Mouse (Mus musculus) MEL-GATA-1-ER (cell line): ENCODE measurements at regions not wholly inside any gene's neighbourhood (a gene's known extent, or its start where the extent isn't known, plus 50 kb on each side); places are given as distances from the start of the nearest gene placed in this dataset.
"Not testable (repeated sequence)": the region's sequence is repeated elsewhere in the genome, so short reads cannot be mapped to it uniquely, and the experiment has no call there.

ENCODE experiments used
- DNase-seq: peaks from one replicate; pipeline ENCODE4 v3.0.0-alpha.2; 2012; ENCODE audit warnings: low read depth; ENCODE audit errors: extremely low read depth

DNA sequence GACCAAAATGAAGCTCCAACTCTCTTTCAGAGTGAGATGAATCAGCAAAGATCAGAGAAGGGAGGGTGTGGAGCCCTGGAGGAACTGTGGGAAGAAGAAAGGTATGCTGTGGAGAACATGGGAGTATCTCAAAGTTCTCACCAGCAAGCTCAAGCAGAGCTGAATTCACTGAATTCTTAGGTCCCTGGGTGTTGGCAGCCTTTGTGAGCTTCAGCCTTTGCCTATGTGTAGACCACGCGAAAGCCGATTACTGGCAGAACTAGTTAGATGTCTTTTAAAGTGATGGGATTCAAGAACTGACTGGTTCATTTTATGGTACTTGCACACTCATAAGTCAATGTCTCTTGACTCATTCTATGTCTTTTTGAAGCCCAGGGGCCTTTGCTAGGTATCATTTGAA, 491.2 kb upstream of the Hsf2 start:
- DNase-seq: no peak

DNA sequence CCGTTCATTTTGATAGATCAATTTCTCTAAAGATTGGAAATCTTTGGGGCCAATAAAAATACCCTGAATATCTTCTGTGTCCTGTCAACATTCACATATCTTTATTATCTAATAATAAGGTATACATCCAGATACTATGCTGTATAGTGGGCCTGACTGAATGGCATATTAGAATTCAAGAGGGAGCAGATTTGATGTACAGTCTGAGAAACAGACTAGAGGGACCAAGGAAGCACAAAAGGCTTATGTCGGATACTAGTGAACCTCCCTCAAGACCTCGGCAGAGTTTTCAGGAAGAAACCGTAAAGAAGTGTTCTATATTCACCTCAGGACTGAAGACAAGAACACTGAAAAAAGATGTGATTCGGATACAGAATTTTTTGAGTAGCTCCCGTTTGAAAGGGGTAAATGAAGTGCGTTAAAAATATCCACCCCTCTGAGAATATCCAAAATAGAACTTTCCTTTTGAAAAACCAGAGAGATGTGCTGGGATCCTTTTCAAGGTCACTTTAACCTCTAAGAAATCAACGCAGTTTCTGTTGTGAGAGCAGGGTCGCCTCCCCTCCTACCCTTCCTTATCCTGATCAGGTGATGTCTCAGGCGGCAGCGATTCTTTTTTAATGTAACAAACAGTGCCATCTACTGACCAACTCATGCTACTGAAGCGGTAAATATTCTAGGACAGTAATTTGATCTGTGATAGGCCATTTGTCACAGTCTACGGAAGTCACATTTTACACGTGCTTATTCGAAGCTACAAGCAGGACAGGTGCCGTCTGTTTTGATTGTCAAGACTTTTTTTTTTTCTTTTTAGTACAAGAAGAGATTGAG, 485.1 kb upstream of the Hsf2 start:
- DNase-seq: no peak

DNA sequence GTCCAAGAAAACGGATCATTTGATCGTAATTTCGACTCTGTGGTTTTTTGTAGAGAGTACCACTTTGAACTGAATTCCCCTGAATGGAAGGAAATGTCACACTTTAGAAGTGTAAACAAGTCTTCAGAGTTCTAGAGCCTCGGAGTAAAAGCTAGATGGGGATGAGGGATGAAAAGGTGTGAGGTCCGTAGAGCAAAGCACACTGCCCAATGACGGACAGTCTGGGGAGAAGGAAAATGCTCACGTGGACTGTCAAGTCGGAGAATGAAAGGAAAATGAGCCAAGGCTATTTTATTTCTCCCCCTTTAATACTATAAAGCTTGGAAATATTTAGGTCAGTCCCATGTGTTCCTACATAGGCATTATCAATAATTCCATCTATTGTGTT, 484.5 kb upstream of the Hsf2 start:
- DNase-seq: no peak

DNA sequence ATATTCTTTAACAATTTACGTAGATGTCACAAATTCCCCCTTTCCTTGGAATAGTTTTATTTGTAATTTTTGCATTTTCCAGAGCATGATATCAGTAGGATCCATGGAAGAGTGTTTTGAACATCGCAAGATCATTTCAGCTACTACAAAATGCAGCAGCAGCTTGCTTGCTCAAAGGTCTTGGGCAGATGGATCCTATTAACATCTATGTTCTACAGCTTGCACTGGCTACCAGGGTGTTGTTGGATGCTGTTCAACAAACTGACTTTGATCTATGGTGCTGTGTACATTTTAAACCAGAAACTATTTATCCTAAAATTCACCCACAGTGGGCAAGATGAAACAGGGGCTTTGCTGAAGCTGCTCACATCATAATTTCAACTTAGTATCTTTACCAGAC, 448.5 kb upstream of the Hsf2 start:
- no peak for DNase-seq

DNA sequence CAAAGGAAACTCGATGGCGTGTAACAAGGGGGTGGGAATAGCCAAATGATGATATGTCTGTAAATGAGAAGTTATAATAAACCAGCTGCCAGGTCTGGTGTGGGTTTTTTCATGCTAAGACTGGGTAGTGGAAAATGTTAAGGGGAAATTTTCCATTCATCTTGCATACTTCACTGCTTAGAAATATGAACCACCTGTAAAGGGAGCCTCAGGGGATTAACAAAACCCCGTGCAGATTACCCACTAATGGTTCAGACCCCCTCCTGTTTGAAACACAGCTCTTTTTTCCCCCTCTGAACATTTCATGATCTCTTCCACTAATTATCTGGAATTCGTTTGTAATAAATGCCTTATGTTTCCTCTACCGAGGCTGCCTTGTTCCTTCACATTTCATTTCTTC, 446.0 kb upstream of the Hsf2 start:
- no peak for DNase-seq

DNA sequence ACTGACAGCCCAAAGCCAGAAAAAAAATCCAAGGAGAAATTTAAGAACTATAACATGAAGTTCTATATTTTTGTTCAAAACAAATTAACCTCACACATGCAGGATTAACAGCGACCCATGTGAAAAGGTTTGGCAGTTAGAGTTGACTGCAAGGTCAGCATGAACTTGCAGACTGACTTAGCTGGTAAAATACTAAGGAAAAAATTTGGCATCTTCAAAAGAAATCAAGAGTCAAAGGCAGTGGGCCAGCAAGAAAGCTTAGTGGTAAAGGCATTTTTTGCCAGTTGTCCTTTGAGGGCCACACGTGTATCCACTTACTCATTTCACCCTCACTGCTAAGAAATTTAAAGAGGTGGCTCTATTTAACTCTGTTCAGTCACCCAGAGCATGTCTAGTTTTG, 440.2 kb upstream of the Hsf2 start:
- DNase-seq: no peak

DNA sequence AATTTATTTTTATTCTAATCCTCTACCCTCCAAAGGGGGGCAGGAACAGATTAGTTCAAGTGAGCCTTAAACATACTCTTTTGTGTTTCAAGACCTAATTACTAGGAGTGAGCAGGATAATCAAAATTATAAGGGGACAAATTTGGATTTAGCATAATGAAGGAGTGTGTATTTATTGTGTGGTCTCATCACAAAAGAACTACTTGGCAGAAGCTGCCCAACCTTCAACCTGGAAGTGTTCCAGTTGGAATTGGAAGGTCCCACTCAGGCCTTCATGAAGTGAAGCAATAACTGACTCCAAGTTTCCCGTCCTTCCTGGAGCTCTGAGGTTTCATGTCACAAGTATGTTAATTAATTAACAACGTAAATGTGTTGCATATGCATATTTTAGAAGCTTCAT, 439.3 kb upstream of the Hsf2 start:
- no peak for DNase-seq

DNA sequence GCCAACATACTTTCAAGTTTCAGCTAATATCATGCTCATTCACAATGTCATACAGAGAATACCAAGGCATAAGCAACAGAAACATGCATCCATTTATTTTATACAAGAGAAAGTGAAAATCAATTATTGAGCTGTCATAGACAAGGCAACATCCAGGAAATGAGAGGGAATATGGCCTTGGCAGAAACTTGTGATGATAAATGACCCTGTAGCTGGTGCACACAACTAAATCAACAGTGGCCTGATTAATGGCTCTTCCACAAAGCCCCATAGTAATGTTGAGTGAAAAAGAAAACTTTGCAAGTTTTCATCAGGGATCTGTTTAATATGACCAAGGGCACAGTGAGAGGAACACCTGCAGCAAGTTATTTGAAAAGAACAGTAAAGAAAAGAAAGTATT, 438.5 kb upstream of the Hsf2 start:
- DNase-seq: no peak

DNA sequence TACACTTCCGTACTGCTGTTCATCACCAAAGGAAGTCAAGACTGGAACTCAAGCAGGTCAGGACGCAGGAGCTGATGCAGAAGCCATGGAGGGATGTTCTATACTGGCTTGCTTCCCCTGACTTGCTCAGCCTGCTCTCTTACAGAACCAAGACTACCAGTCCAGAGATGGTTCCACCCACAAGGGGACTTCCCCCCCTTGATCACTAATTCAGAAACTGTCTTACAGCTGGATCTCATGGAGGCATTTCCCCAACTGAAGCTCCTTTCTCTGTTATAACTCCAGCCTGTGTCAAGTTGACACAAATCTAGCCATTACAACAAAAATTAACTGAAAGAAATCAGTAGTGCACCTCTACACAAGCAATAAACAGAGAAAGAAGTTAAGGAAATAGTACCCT, 432.8 kb upstream of the Hsf2 start:
- DNase-seq: not testable (repeated sequence)

DNA sequence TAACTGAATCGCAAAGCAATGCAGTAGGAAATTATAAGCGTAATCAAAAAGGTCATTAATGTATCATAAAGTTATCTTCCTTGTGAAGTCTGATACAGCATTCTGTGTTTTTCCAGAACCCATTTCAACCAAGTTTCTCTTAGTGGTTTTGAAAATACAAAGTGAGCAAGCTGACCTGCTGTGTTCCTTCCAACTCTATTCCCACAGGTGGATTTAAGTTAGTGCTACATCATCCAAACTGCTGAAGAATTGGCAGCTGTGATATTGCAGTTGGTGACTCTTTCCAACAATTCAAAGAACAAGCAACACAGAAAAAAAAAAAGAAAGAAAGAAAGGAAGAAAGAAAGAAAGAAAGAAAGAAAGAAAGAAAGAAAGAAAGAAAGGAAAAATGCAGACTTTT, 396.1 kb upstream of the Hsf2 start:
- DNase-seq: no peak

DNA sequence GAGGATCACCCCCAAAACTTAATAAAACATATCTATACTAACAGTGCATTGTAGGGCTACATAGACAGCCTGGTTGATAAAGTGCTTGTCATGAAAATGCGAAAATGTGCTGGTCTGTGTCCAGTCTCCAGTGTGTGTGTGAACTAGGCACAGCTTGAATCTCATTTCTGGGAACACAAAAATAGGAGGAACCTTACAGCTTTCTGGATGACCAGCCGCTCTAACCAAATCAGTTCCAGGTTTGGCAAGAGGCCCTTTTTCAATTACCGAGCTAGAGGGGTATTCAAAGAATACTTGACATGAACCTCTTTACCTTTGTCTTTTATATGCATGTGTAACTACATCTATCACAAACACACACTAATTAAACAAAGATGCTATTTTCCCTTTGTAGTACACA, 390.3 kb upstream of the Hsf2 start:
- DNase-seq: no peak

DNA sequence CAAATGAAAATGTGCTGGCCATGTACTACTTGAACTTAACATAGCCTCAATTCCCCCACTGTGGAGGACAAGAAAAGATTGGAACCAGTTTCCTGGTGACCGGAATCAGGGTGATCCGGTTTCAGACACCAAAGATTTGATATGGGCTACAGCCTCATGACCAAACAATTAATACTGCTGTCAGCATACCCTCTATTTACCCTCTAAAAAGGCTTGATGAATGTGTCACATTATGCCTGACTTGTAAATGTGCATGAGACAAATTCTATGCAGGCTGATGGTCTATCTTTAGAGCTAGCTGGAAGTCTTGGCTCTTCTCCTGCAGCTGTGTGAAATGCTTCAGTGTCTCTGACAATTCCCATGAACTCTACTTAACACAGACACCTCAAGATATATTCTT, 372.8 kb upstream of the Hsf2 start:
- DNase-seq: no peak

DNA sequence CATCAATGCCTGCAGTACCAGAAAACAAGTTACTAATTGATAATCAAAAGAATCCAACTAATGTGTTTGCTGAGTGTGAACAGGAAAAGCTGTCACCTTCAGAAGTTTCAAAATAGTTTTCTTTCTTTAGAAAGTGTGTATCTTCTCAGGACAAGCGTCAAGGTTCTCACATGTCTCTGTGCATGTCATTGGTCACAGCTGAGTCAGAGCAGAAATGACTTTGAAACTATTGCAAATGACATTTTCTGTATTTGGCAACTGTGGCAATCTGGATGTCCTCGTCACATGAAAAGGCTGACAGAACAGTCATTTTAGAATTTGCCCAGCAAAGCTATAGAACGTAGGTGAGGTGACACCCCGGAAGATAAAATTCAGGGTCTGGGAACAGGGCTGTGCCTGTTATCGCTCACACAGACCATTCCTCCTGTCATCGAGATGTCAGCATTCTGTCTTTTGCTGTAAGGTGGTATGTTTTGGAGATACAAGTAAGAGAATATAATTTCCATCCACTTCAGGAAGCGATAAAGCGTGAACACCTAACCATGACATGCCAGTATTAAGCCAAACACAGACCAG, 371.4 kb upstream of the Hsf2 start:
- no peak for DNase-seq

DNA sequence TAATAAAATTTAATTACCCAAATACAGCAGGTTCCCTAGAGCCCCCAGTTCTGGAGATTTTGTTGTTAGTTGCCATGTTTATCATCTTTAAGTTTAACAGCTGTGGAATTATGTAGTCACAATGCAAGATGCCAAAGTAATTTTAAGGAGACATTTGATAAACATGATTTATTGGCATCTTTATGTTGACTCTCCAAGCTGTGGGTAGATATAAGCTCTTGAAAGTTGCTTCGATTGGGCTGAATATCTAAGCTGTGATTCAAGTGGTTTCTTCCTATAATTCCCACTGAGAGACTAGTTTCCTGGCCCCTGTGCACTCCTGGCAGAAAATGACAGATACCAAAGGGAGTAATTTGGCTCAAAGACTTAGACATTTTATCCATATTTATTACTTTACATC, 364.7 kb upstream of the Hsf2 start:
- no peak for DNase-seq

DNA sequence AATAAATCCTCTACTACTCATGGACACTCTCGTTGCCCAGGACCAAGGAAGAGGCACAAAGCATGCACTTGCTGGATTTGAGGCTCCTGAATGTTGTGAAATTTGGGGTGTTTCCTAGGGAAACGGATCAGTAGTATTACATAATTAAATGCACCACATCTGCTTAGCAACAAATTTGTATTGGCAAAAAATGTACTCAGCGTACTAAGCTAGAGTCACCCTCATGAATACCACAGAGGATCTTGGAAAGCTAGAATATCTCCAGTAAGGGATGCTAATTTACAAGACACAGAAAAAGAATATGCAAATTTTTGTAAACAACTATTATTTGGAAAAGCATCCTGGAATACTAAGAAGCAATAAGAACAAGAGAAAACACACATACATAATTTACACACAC, 359.0 kb upstream of the Hsf2 start:
- DNase-seq: no peak

DNA sequence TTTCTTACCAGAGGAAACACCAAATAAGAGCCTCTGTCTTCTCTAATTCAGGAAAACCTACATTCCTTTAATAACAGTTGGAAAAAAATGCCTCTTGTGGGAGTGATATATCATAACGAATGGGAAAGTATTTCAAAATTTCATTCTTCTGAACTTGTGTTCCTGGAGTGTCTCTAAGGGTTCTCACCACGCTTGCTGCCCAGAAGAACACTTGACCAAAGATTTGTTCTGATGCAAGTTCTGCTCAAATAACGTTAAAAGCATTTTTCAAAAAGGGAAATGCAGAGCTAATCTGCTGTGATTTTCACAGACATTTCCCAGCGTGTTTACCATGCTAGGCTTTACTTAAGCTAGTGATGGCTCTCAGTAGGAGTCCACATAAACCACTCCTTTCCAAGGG, 329.8 kb upstream of the Hsf2 start:
- no peak for DNase-seq

DNA sequence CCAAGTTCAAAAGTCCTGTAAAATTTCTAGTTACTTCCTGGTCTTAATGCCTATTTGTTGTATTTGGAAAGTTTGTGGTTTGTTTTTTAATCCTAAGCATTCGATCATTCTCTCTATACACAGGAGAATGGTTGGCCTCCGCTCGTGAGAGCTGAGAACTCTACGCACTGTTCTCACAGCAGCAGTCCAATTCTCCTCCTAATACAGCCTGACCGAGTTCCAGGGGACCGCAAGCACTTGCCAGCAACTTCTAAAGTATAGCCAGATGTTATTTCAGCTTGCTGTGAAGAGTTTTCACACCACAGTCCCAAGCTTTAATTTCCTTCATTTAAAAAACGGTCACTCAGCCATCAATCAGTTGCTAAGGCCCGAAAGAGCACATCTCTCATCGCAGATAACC, 329.3 kb upstream of the Hsf2 start:
- no peak for DNase-seq

DNA sequence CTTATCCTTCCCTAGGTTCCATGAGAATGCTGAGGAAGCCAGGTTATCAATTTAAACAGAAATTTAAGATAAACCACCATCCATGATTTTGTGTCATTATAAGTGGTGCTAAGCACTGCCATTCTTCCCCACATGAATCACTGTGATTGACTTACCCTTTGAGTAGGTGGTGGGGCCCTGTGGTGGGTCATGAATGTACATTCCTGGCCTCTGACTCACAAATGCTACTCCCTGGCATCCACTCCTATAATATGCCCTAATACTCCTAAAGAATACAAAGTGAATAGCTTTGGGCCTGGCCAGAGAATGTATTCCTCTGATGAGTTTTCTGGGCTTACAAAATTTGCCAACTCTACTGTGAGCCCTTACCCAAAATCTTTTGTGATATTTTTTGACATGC, 325.6 kb upstream of the Hsf2 start:
- DNase-seq: no peak

DNA sequence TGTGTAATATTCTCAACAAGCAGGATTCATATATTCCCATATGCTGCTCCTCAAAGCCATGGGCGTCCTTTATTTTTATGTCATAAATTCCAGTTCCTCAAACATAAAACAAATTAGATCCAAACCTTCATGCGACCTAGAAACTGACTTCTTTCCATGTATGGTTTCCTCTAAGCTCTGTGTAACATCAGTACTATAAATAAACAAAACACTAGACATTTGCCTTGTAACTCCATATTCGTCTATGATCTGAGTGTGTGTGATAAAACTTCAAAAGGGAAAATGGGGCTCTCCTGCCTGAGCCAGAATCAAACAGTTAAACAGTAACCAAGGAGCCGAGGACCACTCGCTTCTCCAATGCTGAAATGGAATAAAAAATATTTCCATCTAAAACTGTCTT, 322.8 kb upstream of the Hsf2 start:
- DNase-seq: no peak

DNA sequence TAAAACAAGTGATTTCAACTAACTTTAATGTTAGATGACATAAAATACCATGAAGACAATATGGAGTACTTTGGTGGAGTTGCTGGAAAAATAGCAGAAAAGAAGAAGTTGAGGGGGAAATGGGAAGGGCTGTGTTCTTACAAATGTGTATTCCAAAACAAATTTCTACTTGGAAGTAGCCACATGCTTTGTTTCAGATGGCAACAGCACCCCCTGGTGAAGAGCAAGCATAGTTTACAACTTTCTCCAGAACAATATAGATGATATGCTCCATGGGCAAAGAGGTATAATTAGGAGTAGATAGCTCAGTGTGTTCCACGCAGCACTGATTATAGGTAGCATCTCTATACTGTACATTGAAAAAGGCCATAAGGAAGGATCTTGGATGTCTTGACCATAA, 302.6 kb upstream of the Hsf2 start:
- no peak for DNase-seq

DNA sequence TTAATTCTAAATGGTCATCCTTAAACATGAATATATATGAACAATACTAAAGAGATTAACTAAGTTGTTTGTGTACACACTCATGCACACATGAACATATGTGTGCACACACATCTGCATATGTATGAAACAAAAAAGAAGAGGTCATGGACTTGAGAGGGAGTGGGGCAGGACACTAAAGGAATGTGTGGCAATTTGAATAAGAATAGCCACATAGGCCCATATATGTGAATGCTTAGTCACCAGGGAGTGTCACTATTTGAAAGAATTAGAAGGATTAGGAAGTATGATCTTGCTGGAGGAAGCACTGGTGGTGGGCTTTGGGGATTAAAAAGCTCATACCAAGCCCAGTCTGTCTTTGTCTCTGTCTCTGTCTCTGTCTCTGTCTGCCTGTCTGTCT, 275.5 kb upstream of the Hsf2 start:
- DNase-seq: no peak

DNA sequence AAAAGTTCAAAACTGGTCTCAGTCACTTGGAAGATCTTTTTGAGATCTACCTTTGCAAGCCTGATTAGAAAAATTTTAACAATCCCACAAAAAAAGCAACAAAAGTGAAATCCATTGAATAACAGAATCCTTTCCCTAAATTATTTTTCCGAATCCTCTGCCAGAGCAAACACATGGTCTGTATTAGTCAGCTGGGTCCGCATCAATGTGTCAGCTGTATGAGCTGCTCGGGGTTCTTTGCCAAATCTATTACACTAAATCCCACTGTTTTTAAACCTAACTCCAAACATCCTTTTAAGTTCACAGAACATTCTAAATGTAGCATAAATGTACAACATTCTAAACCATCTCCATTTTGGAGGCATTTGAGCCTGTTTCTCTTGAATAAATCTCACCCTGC, 255.1 kb upstream of the Hsf2 start:
- no peak for DNase-seq

DNA sequence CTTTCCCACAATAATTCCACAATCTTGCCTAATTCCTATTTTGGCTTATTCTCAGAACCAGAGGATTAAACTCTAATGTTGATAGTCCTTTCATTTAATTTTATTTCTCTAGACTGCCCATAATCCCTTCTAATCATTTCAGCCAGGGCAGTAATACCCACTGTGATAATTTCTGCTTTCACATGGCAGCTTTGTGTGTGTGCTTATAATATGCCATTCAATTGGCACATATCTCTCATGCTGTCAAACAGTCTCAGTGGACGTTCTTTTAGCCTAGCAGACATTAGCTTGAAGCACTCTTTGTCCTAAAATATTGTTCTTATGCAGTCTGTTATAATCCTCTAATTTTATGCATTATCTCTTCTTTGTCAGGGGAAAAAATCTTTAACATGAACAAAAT, 205.0 kb upstream of the Hsf2 start:
- no peak for DNase-seq

DNA sequence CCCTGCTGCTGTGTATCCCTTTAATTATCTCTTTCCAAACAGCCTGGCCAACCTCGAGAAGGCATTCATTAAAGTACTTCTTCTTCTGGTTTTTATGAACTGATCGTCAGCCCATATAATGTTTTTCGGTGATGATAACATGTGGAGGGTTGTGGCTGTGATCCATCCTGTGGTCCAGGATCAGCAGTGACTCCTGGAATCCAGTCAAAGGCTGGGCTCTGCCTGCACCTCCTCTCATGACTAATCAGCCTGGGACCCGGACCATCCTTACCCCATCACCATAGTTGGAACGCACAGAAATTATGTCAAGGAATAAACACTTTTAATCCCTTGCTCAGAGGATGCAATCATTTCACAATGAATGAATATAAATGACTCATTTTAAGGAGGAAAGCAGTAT, 203.3 kb upstream of the Hsf2 start:
- no peak for DNase-seq
